Mouse (Mus musculus) megakaryocyte, embryonic 14.5 days (primary cell): ENCODE data around the gene Tekt4. TPM values are rescaled to one million over a fixed set of nuclear protein-coding genes. Genes with fewer than 3 reads are reported as not detected.

Experiments
- H3K27me3 ChIP-seq: replicated peaks from 2 replicates; pipeline ENCODE3; 2012; ENCODE audit warnings: inconsistent platforms
- H3K36me3 ChIP-seq: replicated peaks from 2 replicates; pipeline ENCODE3; 2012; ENCODE audit warnings: low read length, inconsistent platforms, mixed read lengths
- H3K4me1 ChIP-seq: 2 replicates; pipeline ENCODE4 v1.6.1; 2012; ENCODE audit warnings: inconsistent platforms
- H3K4me3 ChIP-seq: replicated peaks from 2 replicates; pipeline ENCODE3; 2012; ENCODE audit warnings: moderate library complexity, mild to moderate bottlenecking, inconsistent platforms
- H3K9me3 ChIP-seq: 2 replicates; pipeline ENCODE4 v1.6.1; 2012; ENCODE audit warnings: inconsistent platforms
- FLI1 ChIP-seq: IDR thresholded peaks from 2 replicates; pipeline ENCODE4 v1.6.1; 2012; ENCODE audit warnings: low read length, inconsistent platforms, mixed read lengths
- GATA1 ChIP-seq: IDR thresholded peaks from 3 replicates; pipeline ENCODE4 v1.6.1; 2012; ENCODE audit warnings: mixed read lengths, low read length, inconsistent platforms, borderline replicate concordance
- polyA plus RNA-seq: library from polyadenylated mRNA; stranded (reverse); fragments of >175 nt; gene quantifications from 2 replicates; pipeline ENCODE4 v1.2.3, GENCODE M21; 2012; ENCODE audit warnings: low replicate concordance; ENCODE audit not compliant: insufficient read depth

The Tekt4 gene
- polyA plus RNA-seq, 1 experiment, result not detected

GRCm38 (mm10) chr17:25430534-25430933 lies 23.9 kb upstream of the Tekt4 start:
- Histone ChIP-seq H3K4me3 (no peak overlapping the region), H3K4me1 (peaks cover 14% of the 10 kb centered on the region), H3K9me3 (no peaks in the 10 kb centered on the region), H3K36me3 (no peaks in the 10 kb centered on the region), H3K27me3 (peaks cover 99% of the 10 kb centered on the region)
- TF ChIP-seq GATA1, result no peak
- TF ChIP-seq FLI1, result no peak

GRCm38 (mm10) chr17:25432433-25433181 lies 21.8 kb upstream of the Tekt4 start:
- TF ChIP-seq FLI1 (no peak), GATA1 (no peak)
- Histone ChIP-seq H3K36me3 (no peaks in the 10 kb centered on the region), H3K4me3 (no peak overlapping the region), H3K27me3 (peaks cover 96% of the 10 kb centered on the region), H3K9me3 (no peaks in the 10 kb centered on the region), H3K4me1 (peaks cover 14% of the 10 kb centered on the region)

GRCm38 (mm10) chr17:25433223-25433616 lies 21.2 kb upstream of the Tekt4 start:
- Histone ChIP-seq H3K27me3 (peaks cover 95% of the 10 kb centered on the region), H3K36me3 (no peaks in the 10 kb centered on the region), H3K4me3 (no peak overlapping the region), H3K4me1 (peaks cover 14% of the 10 kb centered on the region), H3K9me3 (peaks cover 4% of the 10 kb centered on the region; the same call in 1 of the 2 replicates)
- TF ChIP-seq FLI1 (no peak), GATA1 (no peak)

- H3K27me3 ChIP-seq, result peaks cover 91% of the 10 kb centered on the region
- H3K36me3 ChIP-seq, result no peaks in the 10 kb centered on the region
- peak within 1 kb of the TSS; percentile 71 for H3K4me3 ChIP-seq
- TF ChIP-seq GATA1 (no peak), FLI1 (no peak)
- peaks cover 14% of the 10 kb centered on the region for H3K4me1 ChIP-seq
- peaks cover 4% of the 10 kb centered on the region; the same call in 1 of the 2 replicates for H3K9me3 ChIP-seq
These were observed 20.5 kb upstream of the Tekt4 start, which contains the start of gene Cacna1h for GRCm38 (mm10) chr17:25433617-25434606. Gene Cacna1h, minus strand, starts transcription at chr17:25433783.

- Histone ChIP-seq H3K4me3 (no peak overlapping the region), H3K27me3 (peaks cover 76% of the 10 kb centered on the region), H3K36me3 (no peaks in the 10 kb centered on the region), H3K4me1 (no peaks in the 10 kb centered on the region), H3K9me3 (peaks cover 4% of the 10 kb centered on the region; the same call in 1 of the 2 replicates)
- TF ChIP-seq GATA1 (no peak), FLI1 (no peak)
These were observed 13.0 kb upstream of the Tekt4 start for GRCm38 (mm10) chr17:25441417-25441816.

- peaks cover 2% of the 10 kb centered on the region; the same call in 1 of the 2 replicates for H3K9me3 ChIP-seq
- H3K4me3 ChIP-seq, result no peak overlapping the region
- TF ChIP-seq GATA1 (no peak), FLI1 (no peak)
- peaks cover 77% of the 10 kb centered on the region for H3K27me3 ChIP-seq
- no peaks in the 10 kb centered on the region for H3K4me1 ChIP-seq
- no peaks in the 10 kb centered on the region for H3K36me3 ChIP-seq
These were observed 11.5 kb upstream of the Tekt4 start for GRCm38 (mm10) chr17:25442889-25443288.

- Histone ChIP-seq H3K9me3 (no peaks in the 10 kb centered on the region), H3K4me1 (no peaks in the 10 kb centered on the region), H3K4me3 (no peak overlapping the region), H3K27me3 (peaks cover 85% of the 10 kb centered on the region), H3K36me3 (no peaks in the 10 kb centered on the region)
- TF ChIP-seq FLI1 (no peak), GATA1 (no peak)
These were observed 9.3 kb upstream of the Tekt4 start for GRCm38 (mm10) chr17:25445074-25445473.

- Histone ChIP-seq H3K9me3 (no peaks in the 10 kb centered on the region), H3K4me3 (no peak overlapping the region), H3K36me3 (no peaks in the 10 kb centered on the region), H3K4me1 (no peaks in the 10 kb centered on the region), H3K27me3 (peaks cover 85% of the 10 kb centered on the region)
- TF ChIP-seq GATA1, result no peak
- TF ChIP-seq FLI1, result no peak
These were observed 8.6 kb upstream of the Tekt4 start for GRCm38 (mm10) chr17:25445841-25446240.

GRCm38 (mm10) chr17:25447865-25448264 lies 6.5 kb upstream of the Tekt4 start:
- peaks cover 85% of the 10 kb centered on the region for H3K27me3 ChIP-seq
- H3K4me1 ChIP-seq, result no peaks in the 10 kb centered on the region
- H3K4me3 ChIP-seq, result no peak overlapping the region
- H3K9me3 ChIP-seq, result no peaks in the 10 kb centered on the region
- TF ChIP-seq GATA1, result no peak
- TF ChIP-seq FLI1, result no peak
- H3K36me3 ChIP-seq, result no peaks in the 10 kb centered on the region
